Mouse (Mus musculus) stomach, embryonic 14.5 days (tissue): ENCODE data around the gene Cdk14. TPM values are rescaled to one million over a fixed set of nuclear protein-coding genes. Genes with fewer than 3 reads are reported as not detected.
"Not testable (repeated sequence)": the region's sequence is repeated elsewhere in the genome, so short reads cannot be mapped to it uniquely, and the experiment has no call there.

Experiments used
- ATAC-seq: fragments of 200-750 bp; cut with Nextera tagmentation; 2 replicates; pipeline ENCODE4 v1.8.0; 2017; ENCODE audit warnings: low read depth, moderate TSS enrichment; ENCODE audit not compliant: insufficient number of reproducible peaks, insufficient read depth, low FRiP score
- H3K27ac ChIP-seq: fragments of 300-500 bp; sonication (generic); 2 replicates; pipeline ENCODE4 v1.5.1; 2014; ENCODE audit warnings: mild to moderate bottlenecking, low read length, moderate library complexity, mixed read lengths
- H3K27me3 ChIP-seq: fragments of 300-500 bp; sonication (generic); 2 replicates; pipeline ENCODE4 v1.6.1; 2014; ENCODE audit warnings: low read length, control low read depth, mixed read lengths; ENCODE audit not compliant: control insufficient read depth, insufficient read depth
- H3K36me3 ChIP-seq: fragments of 300-500 bp; sonication (generic); 2 replicates; pipeline ENCODE4 v1.6.1; 2014; ENCODE audit warnings: mild to moderate bottlenecking, control low read depth, low read length, moderate library complexity, mixed read lengths; ENCODE audit not compliant: control insufficient read depth, insufficient read depth
- H3K4me1 ChIP-seq: fragments of 300-500 bp; sonication (generic); 2 replicates; pipeline ENCODE4 v1.6.1; 2014; ENCODE audit warnings: low read length, control low read depth, mixed read lengths; ENCODE audit not compliant: control insufficient read depth, insufficient read depth
- H3K4me2 ChIP-seq: fragments of 300-500 bp; sonication (generic); replicated peaks from 2 replicates; pipeline ENCODE4 v1.6.1; 2014; ENCODE audit warnings: low read depth, low read length, control low read depth
- H3K4me3 ChIP-seq: fragments of 300-500 bp; sonication (generic); 2 replicates; pipeline ENCODE4 v1.5.1; 2014; ENCODE audit warnings: low read depth, low read length, control low read depth
- H3K9ac ChIP-seq: fragments of 300-500 bp; sonication (generic); replicated peaks from 2 replicates; pipeline ENCODE4 v1.6.1; 2014; ENCODE audit warnings: low read depth, mild to moderate bottlenecking, control low read depth, low read length, moderate library complexity, mixed read lengths
- H3K9me3 ChIP-seq: fragments of 300-500 bp; sonication (generic); 2 replicates; pipeline ENCODE4 v1.6.1; 2016; ENCODE audit warnings: low read depth, low read length, control low read depth; ENCODE audit not compliant: control insufficient read depth
- WGBS: fragments of 180-500 bp; shearing (Covaris S2); extraction: QIAGEN DNeasy Blood & Tissue Kit; methylation state at CpG from one replicate; pipeline ENCODE4 v1.1.7; 2014; 5-methylcytosine and 5-hydroxymethylcytosine counted together
- polyA plus RNA-seq: library from polyadenylated mRNA; unstranded; fragments of >200 nt; fragmentation: Nextera tagmentation; extraction: Ambion mirVana; gene quantifications from 2 replicates; pipeline ENCODE4 v1.2.1, GENCODE M21; 2014

Gene Cdk14
- polyA plus RNA-seq, 1 experiment from 2014 or later = 28.3 TPM

DNA sequence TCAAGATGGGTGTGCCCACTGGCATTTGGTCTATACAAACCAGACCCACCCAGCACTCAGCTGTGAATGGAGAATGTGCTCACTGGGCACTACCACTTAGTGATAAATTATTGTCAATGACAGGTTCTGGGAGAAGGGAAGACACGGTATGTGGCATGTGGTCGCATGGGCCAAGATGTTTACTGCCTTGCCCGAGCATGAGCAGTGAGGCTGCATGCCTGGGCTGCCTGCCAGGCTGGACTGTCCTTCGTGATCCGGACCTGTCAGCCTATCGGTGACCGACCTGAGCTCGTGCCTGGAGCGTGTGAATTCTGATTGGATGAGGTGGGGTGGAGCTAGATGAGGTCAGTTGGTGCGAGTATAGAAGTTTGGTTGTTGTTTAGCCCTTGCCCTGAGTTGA is 185.2 kb downstream of the Cdk14 start:
- not testable (repeated sequence) for H3K4me3 ChIP-seq, ATAC-seq, H3K36me3 ChIP-seq

DNA sequence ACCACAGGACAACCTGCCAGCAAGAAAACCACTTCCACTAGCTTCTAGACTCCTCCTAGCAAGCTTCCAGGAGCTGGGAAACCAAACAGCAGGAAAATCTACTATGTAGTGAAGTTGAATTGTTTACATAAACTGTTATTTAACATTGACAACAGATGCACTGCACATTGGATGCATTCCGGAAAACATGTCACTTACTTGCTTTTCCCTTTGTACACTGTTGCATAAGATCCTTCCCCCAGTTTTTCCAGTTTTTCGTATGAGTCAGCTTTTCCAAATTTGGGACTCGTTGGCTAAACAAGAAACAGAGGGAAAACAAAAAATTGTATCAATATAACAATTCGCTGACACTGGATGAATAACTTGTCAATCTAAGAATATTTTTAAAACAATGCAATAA is 193.1 kb downstream of the Cdk14 start:
- 91% methylated on average over 4 of the region's 4 CpGs for WGBS
- H3K4me1 ChIP-seq = no peaks in the 10 kb centered on the region
- H3K9ac ChIP-seq = no peak overlapping the region
- H3K4me2 ChIP-seq = no peak overlapping the region
- H3K27me3 ChIP-seq = no peaks in the 10 kb centered on the region
- H3K4me3 ChIP-seq = no peak overlapping the region
- no peaks in the 10 kb centered on the region for H3K9me3 ChIP-seq
- no peak for ATAC-seq
- no peaks in the 10 kb centered on the region for H3K36me3 ChIP-seq
- no peak overlapping the region for H3K27ac ChIP-seq

More for the DNA sequence above, 185.2 kb downstream of the Cdk14 start:
- not testable (repeated sequence) for H3K9ac ChIP-seq, H3K4me1 ChIP-seq, H3K27ac ChIP-seq, H3K4me2 ChIP-seq, H3K9me3 ChIP-seq, H3K27me3 ChIP-seq
- WGBS = 93% methylated on average over 10 of the region's 10 CpGs

DNA sequence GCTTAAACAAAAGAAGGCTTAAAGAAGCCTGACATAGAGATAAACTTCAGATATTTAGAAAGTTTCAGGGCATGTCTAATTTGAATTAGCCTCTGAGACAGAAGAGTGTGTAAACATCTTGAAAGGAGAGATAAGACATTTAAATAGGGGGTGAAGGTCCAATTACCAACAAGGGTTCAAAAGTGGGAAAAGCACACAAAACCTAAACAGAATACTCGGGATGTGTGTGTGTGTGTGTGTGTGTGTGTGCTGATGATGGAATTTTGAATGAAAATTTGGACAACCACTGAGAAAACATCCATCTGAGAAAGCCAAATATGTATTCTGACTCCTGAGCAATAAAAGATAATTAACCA is 208.4 kb downstream of the Cdk14 start:
- no peak for ATAC-seq
- Histone ChIP-seq H3K9me3 (no peaks in the 10 kb centered on the region), H3K4me2 (no peak overlapping the region)

DNA sequence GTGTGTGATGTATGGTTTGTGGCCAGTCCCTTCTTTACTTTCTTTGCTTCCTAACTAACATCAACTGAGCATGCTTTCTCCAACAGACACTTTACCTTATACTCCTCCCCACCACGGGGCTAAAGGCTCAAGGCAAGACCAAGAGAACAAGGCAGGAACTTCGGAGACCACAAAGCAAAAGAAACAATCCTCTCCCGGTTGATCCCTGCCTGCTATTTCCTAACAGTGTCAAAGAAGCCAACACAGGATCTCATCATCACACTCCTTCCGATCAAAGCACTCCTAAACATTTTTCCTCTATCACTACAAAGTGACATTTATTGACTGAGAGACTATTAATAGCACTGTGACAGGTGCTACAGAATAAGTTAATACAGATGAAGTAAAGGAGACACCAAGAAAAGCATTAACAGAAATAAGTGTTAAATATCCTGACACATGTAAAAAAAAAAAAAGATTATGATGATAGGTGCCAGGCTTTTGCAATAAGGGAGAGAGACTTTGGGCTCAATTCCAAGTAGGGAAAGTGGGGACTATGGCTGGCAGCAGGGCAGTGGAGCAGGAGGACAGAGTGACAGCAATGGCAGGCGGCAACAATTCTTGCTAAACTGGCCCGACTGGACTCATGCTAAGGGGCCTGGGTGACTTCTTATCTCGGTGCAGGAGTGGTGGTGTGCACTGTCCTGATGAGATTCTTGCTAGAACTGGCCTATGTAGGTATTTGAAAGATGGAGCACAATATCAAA is 208.9 kb downstream of the Cdk14 start:
- ATAC-seq = peak; percentile 82
- H3K4me1 ChIP-seq = no peaks in the 10 kb centered on the region
- H3K4me3 ChIP-seq = no peak overlapping the region
- WGBS = 25% methylated on average over 7 of the region's 7 CpGs
- no peaks in the 10 kb centered on the region for H3K9me3 ChIP-seq
- no peaks in the 10 kb centered on the region for H3K36me3 ChIP-seq
- H3K4me2 ChIP-seq = no peak overlapping the region
- H3K27me3 ChIP-seq = no peaks in the 10 kb centered on the region
- H3K27ac ChIP-seq = no peak overlapping the region
- no peak overlapping the region for H3K9ac ChIP-seq

More for the DNA sequence above, 208.4 kb downstream of the Cdk14 start:
- no peak overlapping the region for H3K9ac ChIP-seq
- H3K36me3 ChIP-seq = no peaks in the 10 kb centered on the region
- no peaks in the 10 kb centered on the region for H3K27me3 ChIP-seq
- no peaks in the 10 kb centered on the region for H3K4me1 ChIP-seq
- WGBS = 17% methylated on average over 1 of the region's 1 CpGs
- no peak overlapping the region for H3K27ac ChIP-seq
- H3K4me3 ChIP-seq = no peak overlapping the region

DNA sequence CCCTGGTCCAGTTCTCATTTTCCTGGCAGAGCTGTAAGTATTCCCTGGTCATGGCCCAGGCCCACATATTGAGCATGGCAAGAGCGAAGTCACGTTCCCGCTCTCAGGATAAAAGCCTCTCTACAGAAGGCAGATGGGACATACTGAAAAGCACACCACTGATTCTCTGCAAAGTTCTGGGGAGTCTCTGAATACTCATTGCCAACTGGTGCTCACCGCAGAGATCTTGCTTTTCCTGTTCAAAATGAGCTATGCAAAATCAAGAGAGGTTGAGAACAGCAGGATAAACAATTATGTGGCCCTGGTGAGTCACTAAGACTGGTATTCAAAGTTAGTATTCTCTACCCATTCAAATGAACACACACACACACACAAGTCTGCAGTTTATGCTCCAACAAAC is 212.1 kb downstream of the Cdk14 start:
- no peak overlapping the region for H3K4me3 ChIP-seq
- H3K4me1 ChIP-seq = no peaks in the 10 kb centered on the region
- no peaks in the 10 kb centered on the region for H3K9me3 ChIP-seq
- 0 out of 2 replicates have a peak, but pooled peaks have one; percentile 20 for ATAC-seq
- no peaks in the 10 kb centered on the region for H3K36me3 ChIP-seq
- H3K27me3 ChIP-seq = no peaks in the 10 kb centered on the region
- no peak overlapping the region for H3K9ac ChIP-seq
- H3K27ac ChIP-seq = no peak overlapping the region
- no peak overlapping the region for H3K4me2 ChIP-seq
- 72% methylated on average over 4 of the region's 4 CpGs for WGBS

DNA sequence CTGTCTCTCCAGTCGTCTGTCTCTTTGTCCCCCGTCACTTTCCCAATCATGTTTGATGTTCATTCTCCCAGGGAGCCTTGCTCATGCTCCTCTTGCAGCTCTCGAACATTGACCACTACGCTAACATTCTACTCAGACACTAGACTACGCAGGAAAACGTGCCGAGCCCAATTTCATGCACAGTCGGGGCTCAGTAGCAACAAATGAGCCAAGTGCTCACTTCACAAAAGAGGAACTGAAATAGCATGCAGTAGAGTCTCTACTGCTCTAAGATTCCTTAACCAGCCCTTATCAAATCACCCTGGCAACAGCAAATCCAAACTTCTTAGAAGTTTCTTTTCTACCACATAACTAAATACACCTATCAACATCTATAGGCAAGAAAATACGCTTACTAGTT is 214.1 kb downstream of the Cdk14 start:
- no peak for ATAC-seq
- 83% methylated on average over 9 of the region's 9 CpGs for WGBS

DNA sequence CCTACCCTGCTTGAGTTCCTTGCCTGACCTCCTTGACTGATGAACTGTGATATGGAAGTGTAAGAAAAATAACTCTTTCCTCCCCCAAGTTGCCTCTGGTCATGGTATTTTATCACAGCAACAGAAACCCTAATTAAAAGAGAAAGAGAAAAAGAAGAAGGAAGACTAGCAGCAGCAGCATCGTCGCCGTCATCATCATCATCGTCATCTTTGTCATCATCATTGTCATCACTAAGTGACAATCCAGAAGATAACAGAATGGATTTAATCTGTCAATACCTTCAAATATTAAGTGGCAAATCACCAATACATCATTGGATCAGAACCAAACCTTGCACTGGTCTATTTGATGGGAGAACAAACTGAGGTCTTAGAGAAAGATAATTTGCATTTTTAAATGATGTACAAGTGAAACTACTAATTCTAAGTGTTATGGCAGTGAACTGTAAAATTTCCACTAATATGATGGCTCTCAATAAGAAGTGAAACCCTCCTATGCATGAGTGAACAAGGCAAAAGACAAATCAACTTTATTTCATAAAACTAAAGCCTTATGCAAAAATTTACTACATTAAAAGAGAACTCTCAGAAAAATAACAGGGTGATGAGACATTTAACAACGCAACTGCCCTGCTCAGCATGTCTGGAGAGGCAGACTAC is 225.4 kb downstream of the Cdk14 start:
- Histone ChIP-seq H3K4me2 (no peak overlapping the region), H3K27me3 (no peaks in the 10 kb centered on the region), H3K9me3 (no peaks in the 10 kb centered on the region), H3K9ac (no peak overlapping the region), H3K4me1 (no peaks in the 10 kb centered on the region), H3K27ac (no peak overlapping the region), H3K4me3 (no peak overlapping the region), H3K36me3 (no peaks in the 10 kb centered on the region)
- WGBS = 88% methylated on average over 5 of the region's 5 CpGs
- no peak for ATAC-seq

More for the DNA sequence above, 214.1 kb downstream of the Cdk14 start:
- H3K27me3 ChIP-seq = no peaks in the 10 kb centered on the region
- no peak overlapping the region for H3K4me3 ChIP-seq
- H3K4me1 ChIP-seq = no peaks in the 10 kb centered on the region
- H3K36me3 ChIP-seq = no peaks in the 10 kb centered on the region
- no peak overlapping the region for H3K27ac ChIP-seq
- H3K9me3 ChIP-seq = no peaks in the 10 kb centered on the region
- H3K4me2 ChIP-seq = no peak overlapping the region
- no peak overlapping the region for H3K9ac ChIP-seq

DNA sequence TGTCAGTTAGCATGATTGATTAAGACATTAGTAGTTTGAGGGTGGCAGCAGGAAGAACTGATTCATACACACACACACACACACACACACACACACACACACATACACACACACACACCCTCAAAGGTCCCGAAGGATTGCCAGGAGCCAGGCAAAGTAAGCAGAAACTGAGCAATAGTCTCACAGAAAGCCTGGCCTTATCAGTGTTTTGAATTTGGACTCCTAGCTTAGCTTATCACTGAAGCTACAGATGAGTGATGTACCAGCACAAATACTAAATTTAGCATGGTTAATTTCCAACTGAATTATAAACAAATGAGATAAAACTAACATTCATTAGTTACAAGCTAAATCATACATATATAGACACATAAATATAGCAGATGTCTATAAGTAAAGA is 230.5 kb downstream of the Cdk14 start:
- no peak overlapping the region for H3K27ac ChIP-seq
- H3K36me3 ChIP-seq = no peaks in the 10 kb centered on the region
- no peaks in the 10 kb centered on the region for H3K4me1 ChIP-seq
- no peaks in the 10 kb centered on the region for H3K9me3 ChIP-seq
- H3K4me2 ChIP-seq = no peak overlapping the region
- WGBS = 31% methylated on average over 1 of the region's 1 CpGs
- H3K4me3 ChIP-seq = no peak overlapping the region
- no peak for ATAC-seq
- no peaks in the 10 kb centered on the region for H3K27me3 ChIP-seq
- H3K9ac ChIP-seq = no peak overlapping the region
